Mouse (Mus musculus): Measurements from ENCODE around the gene Usp54. TPM values are rescaled to one million over a fixed set of nuclear protein-coding genes. Genes with fewer than 3 reads are reported as not detected.

The Usp54 gene
- total and polyA plus RNA-seq, 3 experiments: 5.3 to 11.7 (median 5.4) TPM

DNA sequence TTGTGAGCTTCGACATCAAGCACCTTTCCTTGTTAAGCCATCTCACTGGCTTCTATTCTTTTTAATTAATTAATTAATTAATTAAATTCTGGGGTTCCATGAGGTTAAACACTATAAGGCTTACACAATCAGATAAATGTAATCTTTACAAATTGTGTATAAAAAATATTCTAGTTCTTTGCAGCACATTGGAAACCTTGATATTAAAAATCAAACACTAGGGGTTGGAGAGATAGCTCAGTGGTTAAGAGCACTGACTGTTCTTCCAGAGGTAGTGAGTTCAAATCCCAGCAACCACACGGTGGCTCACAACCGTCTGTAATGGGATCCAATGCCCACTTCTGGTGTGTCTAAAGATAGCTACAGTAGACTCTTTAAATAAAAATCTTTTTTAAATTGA, 18.0 kb downstream of the Usp54 start:
- H3K36me3 ChIP-seq (replicated peaks in 1 of 2; ENCODE audit: control insufficient read depth in 1 of 2, insufficient read depth in 1 of 2, low read length in 1 of 2): peaks cover 0 to 35% of the 10 kb centered on the region in 2 experiments
- DNase-seq (ENCODE audit: extremely low read depth): no peak
- no peaks in the 10 kb centered on the region for H3K9me3 ChIP-seq (replicated peaks; ENCODE audit: low read length)
- dilution Hi-C loops (cut with MboI; ENCODE audit: extremely low pct_ligation_motif_present, extremely low pct_unique_long_range_greater_than_20kb, low sequenced_read_pairs) (no loop called here), in situ Hi-C loops (cut with MboI; ENCODE audit: low pct_ligation_motif_present, low pct_unique_long_range_greater_than_20kb, low sequenced_read_pairs) (no loop called here)
- H3K27ac ChIP-seq (ENCODE audit: insufficient read depth, low read depth): no peak overlapping the region
- no peaks in the 10 kb centered on the region for H3K4me1 ChIP-seq (ENCODE audit: control insufficient read depth in 1 of 2, insufficient read depth in 2 of 2)
- TF ChIP-seq HCFC1 (IDR thresholded peaks at IDR 0.05; ENCODE audit: low read depth, low read length) (no peak), PAX5 (IDR thresholded peaks at IDR 0.05; ENCODE audit: low read length) (no peak), UBTF (IDR thresholded peaks at IDR 0.05; ENCODE audit: low read depth, low read length) (no peak), BHLHE40 (IDR thresholded peaks at IDR 0.05; ENCODE audit: low read depth, low read length) (no peak), NRF1 (IDR thresholded peaks at IDR 0.05; ENCODE audit: low read depth, low read length) (no peak), KAT2A (IDR thresholded peaks at IDR 0.05; ENCODE audit: insufficient replicate concordance, low read length) (no peak), CHD1 (IDR thresholded peaks at IDR 0.05; ENCODE audit: low read depth, low read length) (no peak), GABPA (IDR thresholded peaks at IDR 0.05; ENCODE audit: insufficient replicate concordance, low read depth, low read length) (no peak), MAFK (IDR thresholded peaks at IDR 0.05; ENCODE audit: insufficient replicate concordance, low read length) (no peak), NELFE (IDR thresholded peaks at IDR 0.05; ENCODE audit: low read depth, low read length) (no peak), MAZ (IDR thresholded peaks at IDR 0.05; ENCODE audit: low read depth, low read length) (no peak), ZC3H11A (IDR thresholded peaks at IDR 0.05; ENCODE audit: low read depth, low read length) (no peak), RAD21 (IDR thresholded peaks at IDR 0.05; ENCODE audit: low read depth, low read length) (no peak), TCF12 (IDR thresholded peaks at IDR 0.05; ENCODE audit: low read depth, low read length) (no peak), MXI1 (IDR thresholded peaks at IDR 0.05; ENCODE audit: low read depth, low read length) (no peak)
- no peak overlapping the region for H3K9ac ChIP-seq (ENCODE audit: insufficient read depth, low read depth)
- no peaks in the 10 kb centered on the region for H3K27me3 ChIP-seq (replicated peaks)
- H3K4me2 ChIP-seq (ENCODE audit: insufficient read depth, low read depth, poor library complexity, severe bottlenecking): no peak overlapping the region
- no peak overlapping the region for H3K4me3 ChIP-seq (replicated peaks in 1 of 3; ENCODE audit: low read depth in 2 of 3, low read length in 2 of 3, poor library complexity in 1 of 3)
- no peaks in the 10 kb centered on the region for H3K79me2 ChIP-seq (replicated peaks; ENCODE audit: control insufficient read depth, extremely low read depth, insufficient read depth, poor library complexity, severe bottlenecking)

DNA sequence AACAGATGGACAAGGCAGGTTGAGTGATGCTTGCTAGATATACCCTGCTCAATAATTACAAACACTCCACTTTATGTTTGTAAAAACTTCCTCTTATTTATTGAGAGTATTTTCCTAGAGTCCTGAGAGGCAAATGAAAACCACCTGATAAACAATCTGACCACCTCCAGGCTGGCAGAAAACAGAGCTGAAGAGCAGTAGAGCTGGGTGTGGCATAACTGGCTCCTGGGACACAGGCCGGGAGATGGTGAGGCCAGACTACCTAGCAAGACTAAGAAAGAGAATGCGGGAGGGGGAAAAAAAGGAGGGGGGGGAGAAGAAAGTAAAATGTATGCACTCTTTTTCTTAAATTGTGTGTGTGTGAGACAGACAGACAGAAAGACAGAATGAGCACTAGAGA, 18.5 kb downstream of the Usp54 start:
- no peak for DNase-seq (ENCODE audit: extremely low read depth)

More for the DNA sequence above, 18.5 kb downstream of the Usp54 start:
- dilution Hi-C loops (cut with MboI; ENCODE audit: extremely low pct_ligation_motif_present, extremely low pct_unique_long_range_greater_than_20kb, low sequenced_read_pairs) (no loop called here), in situ Hi-C loops (cut with MboI; ENCODE audit: low pct_ligation_motif_present, low pct_unique_long_range_greater_than_20kb, low sequenced_read_pairs) (no loop called here)
- Histone ChIP-seq H3K36me3 (replicated peaks in 1 of 2; ENCODE audit: control insufficient read depth in 1 of 2, insufficient read depth in 1 of 2, low read length in 1 of 2) (peaks cover 0 to 34% of the 10 kb centered on the region in 2 experiments), H3K27ac (ENCODE audit: insufficient read depth, low read depth) (no peak overlapping the region), H3K9ac (ENCODE audit: insufficient read depth, low read depth) (no peak overlapping the region), H3K4me3 (replicated peaks in 1 of 3; ENCODE audit: low read depth in 2 of 3, low read length in 2 of 3, poor library complexity in 1 of 3) (no peak overlapping the region), H3K9me3 (replicated peaks; ENCODE audit: low read length) (no peaks in the 10 kb centered on the region), H3K27me3 (replicated peaks) (no peaks in the 10 kb centered on the region), H3K4me2 (ENCODE audit: insufficient read depth, low read depth, poor library complexity, severe bottlenecking) (no peak overlapping the region), H3K4me1 (ENCODE audit: control insufficient read depth in 1 of 2, insufficient read depth in 2 of 2) (no peaks in the 10 kb centered on the region), H3K79me2 (replicated peaks; ENCODE audit: control insufficient read depth, extremely low read depth, insufficient read depth, poor library complexity, severe bottlenecking) (no peaks in the 10 kb centered on the region)
- TF ChIP-seq MXI1 (IDR thresholded peaks at IDR 0.05; ENCODE audit: low read depth, low read length) (no peak), POLR2A (IDR thresholded peaks at IDR 0.05; ENCODE audit: low read depth, low read length) (no peak), BHLHE40 (IDR thresholded peaks at IDR 0.05; ENCODE audit: low read depth, low read length) (no peak), CHD2 (IDR thresholded peaks at IDR 0.05; ENCODE audit: low read length) (no peak), MAZ (IDR thresholded peaks at IDR 0.05; ENCODE audit: low read depth, low read length) (no peak), ZC3H11A (IDR thresholded peaks at IDR 0.05; ENCODE audit: low read depth, low read length) (no peak), ETS1 (conservative IDR thresholded peaks at IDR 0.05; ENCODE audit: low read depth, low read length) (no peak)

All from CH12.LX (cell line).